In genomic region chr17:47559726-47560125, GRCm38 (mm10) we compare ENCODE assay signal across 13 mouse cellular contexts. TPM values are rescaled to one million over a fixed set of nuclear protein-coding genes. Genes with fewer than 3 reads are reported as not detected.
DNase-seq lines count a peak whose midpoint lies in the region; ATAC-seq lines count a peak whose summit lies in the region.
"Had no signal": no experiment of that assay in that cellular context is flagged by ENCODE, and none has a peak within 500 bp of the region (broad histone marks: within the 10 kb centered on the region; RNA-seq: fewer than 3 reads in every experiment).

No protein-coding gene starts in this region.

- H3K9ac ChIP-seq in heart, embryonic 11.5 days (ENCODE audit: low read depth, low read length): no peak overlapping the region
- H3K9ac ChIP-seq: kidney, embryonic 15.5 days; liver, embryonic 12.5 days had no signal

- H3K4me2 ChIP-seq in heart, embryonic 11.5 days: no peak overlapping the region
- H3K4me2 ChIP-seq: kidney, embryonic 15.5 days; liver, embryonic 12.5 days had no signal

- peak; percentile 98 for DNase-seq in heart, adult 11 months
- DNase-seq in urinary bladder, postnatal 14 days (ENCODE audit: low spot score): peak; percentile 29
- DNase-seq in urinary bladder, adult 2 months (ENCODE audit: low spot score): no peak
- DNase-seq in heart, postnatal 4 days: peak; percentile 48
- DNase-seq in left cerebral cortex, postnatal 4 days: no peak
- no peak for DNase-seq in adipocyte (ENCODE audit: low spot score)
- DNase-seq: cerebellum, postnatal 36 days had no signal

- H3K9me3 ChIP-seq in heart, embryonic 11.5 days (replicated peaks; ENCODE audit: control insufficient read depth, low read length): no peaks in the 10 kb centered on the region
- H3K9me3 ChIP-seq: kidney, embryonic 15.5 days; liver, embryonic 12.5 days; megakaryocyte, embryonic 14.5 days had no signal

- H3K4me3 ChIP-seq in heart, embryonic 11.5 days (ENCODE audit: low read depth, low read length): no peak overlapping the region
- H3K4me3 ChIP-seq: erythroblast, embryonic 14.5 days; kidney, embryonic 15.5 days; liver, embryonic 12.5 days; megakaryocyte, embryonic 14.5 days had no signal

- H3K27me3 ChIP-seq in heart, embryonic 11.5 days (ENCODE audit: control insufficient read depth, insufficient read depth, low read length): no peaks in the 10 kb centered on the region
- H3K27me3 ChIP-seq: kidney, embryonic 15.5 days; liver, embryonic 12.5 days; megakaryocyte, embryonic 14.5 days had no signal

- H3K36me3 ChIP-seq in heart, embryonic 11.5 days (ENCODE audit: control insufficient read depth, insufficient read depth, low read length): no peaks in the 10 kb centered on the region
- H3K36me3 ChIP-seq: kidney, embryonic 15.5 days; liver, embryonic 12.5 days had no signal

- intact Hi-C loops in left cerebral cortex, postnatal 4 days (cut with DNase I): no loop called here

- 35% methylated on average over 6 of the region's 6 CpGs for WGBS in heart, embryonic 11.5 days (ENCODE audit: insufficient replicate concordance)

- no peak overlapping the region for H3K27ac ChIP-seq in heart, embryonic 11.5 days (ENCODE audit: low read depth, low read length)
- H3K27ac ChIP-seq: kidney, embryonic 15.5 days; liver, embryonic 12.5 days had no signal

- no peak for ATAC-seq in heart, embryonic 11.5 days (replicated peaks; ENCODE audit: insufficient number of reproducible peaks, low FRiP score, low TSS enrichment)
- ATAC-seq in frontal cortex, adult (ENCODE audit: low TSS enrichment): no peak
- ATAC-seq: liver, embryonic 12.5 days had no signal

- peaks cover 4% of the 10 kb centered on the region for H3K4me1 ChIP-seq in heart, embryonic 11.5 days (ENCODE audit: control insufficient read depth, insufficient read depth, low read length)
- H3K4me1 ChIP-seq: kidney, embryonic 15.5 days had no signal

RNA-seq across cellular contexts. Expression of gene Bysl, which starts 51.6 kb away (rescaled TPM):
- 26.8 TPM in 2 replicates for polyA plus RNA-seq in heart, embryonic 11.5 days (2014; fragmentation: Nextera tagmentation; extraction: Ambion mirVana)
- 15.3 and 15.5 TPM in 2 replicates for polyA plus RNA-seq in urinary bladder, adult 2 months (2012; rRNA removed)
- 10 to 100 TPM; 21.7 to 22.2 TPM for total RNA-seq in heart, postnatal 4 days (2021)
- 10 to 100 TPM; 28.6 TPM for total RNA-seq in left cerebral cortex, postnatal 4 days (2021)

RNA-seq across cellular contexts. Expression of gene Med20, which starts 51.7 kb away (rescaled TPM):
- 30.3 and 36.4 TPM in 2 replicates for polyA plus RNA-seq in heart, embryonic 11.5 days (2014; fragmentation: Nextera tagmentation; extraction: Ambion mirVana)
- 33.7 and 48.5 TPM in 2 replicates for polyA plus RNA-seq in urinary bladder, adult 2 months (2012; rRNA removed)
- 10 to 100 TPM; 20.3 to 20.7 TPM for total RNA-seq in heart, postnatal 4 days (2021)
- total RNA-seq in left cerebral cortex, postnatal 4 days (2021): 10 to 100 TPM; 29.2 to 30.3 TPM

RNA-seq across cellular contexts. Expression of gene Gm20517, which starts 51.7 kb away (rescaled TPM):
- 1.6 and 1.8 TPM in 2 replicates for polyA plus RNA-seq in heart, embryonic 11.5 days (2014; fragmentation: Nextera tagmentation; extraction: Ambion mirVana)
- 0.76 and 0.96 TPM in 2 replicates for polyA plus RNA-seq in urinary bladder, adult 2 months (2012; rRNA removed)
- 1 to 10 TPM; 3.9 to 4.4 TPM for total RNA-seq in heart, postnatal 4 days (2021)
- 1 to 10 TPM; 4.8 to 6.6 TPM for total RNA-seq in left cerebral cortex, postnatal 4 days (2021)

RNA-seq across cellular contexts. Expression of gene Ccnd3, which starts 54.9 kb away (rescaled TPM):
- 559 and 565 TPM in 2 replicates for polyA plus RNA-seq in heart, embryonic 11.5 days (2014; fragmentation: Nextera tagmentation; extraction: Ambion mirVana)
- 110 and 134 TPM in 2 replicates for polyA plus RNA-seq in urinary bladder, adult 2 months (2012; rRNA removed)
- total RNA-seq in heart, postnatal 4 days (2021): 100 to 1,000 TPM; 170 to 175 TPM
- 10 to 100 TPM; 30.1 to 36.2 TPM for total RNA-seq in left cerebral cortex, postnatal 4 days (2021)

RNA-seq across cellular contexts. Expression of gene Taf8, which starts 57.6 kb away (rescaled TPM):
- polyA plus RNA-seq in heart, embryonic 11.5 days (2014; fragmentation: Nextera tagmentation; extraction: Ambion mirVana): 15.9 and 18.3 TPM in 2 replicates
- polyA plus RNA-seq in urinary bladder, adult 2 months (2012; rRNA removed): 29.5 and 33.2 TPM in 2 replicates
- total RNA-seq in heart, postnatal 4 days (2021): 10 to 100 TPM; 13.7 to 14.6 TPM
- total RNA-seq in left cerebral cortex, postnatal 4 days (2021): 10 to 100 TPM; 12.7 to 15.5 TPM

Comparison
In these comparisons a context has a peak if more than half of its experiments do, and no peak if none do; other contexts are left out.
1. DNase-seq: peak in heart, adult 11 months (single experiment), urinary bladder, postnatal 14 days (single experiment) and heart, postnatal 4 days (single experiment); none in urinary bladder, adult 2 months (single experiment), left cerebral cortex, postnatal 4 days (single experiment) and adipocyte (single experiment).